Mouse (Mus musculus) olfactory bulb, adult 2 months (tissue): ENCODE results near the gene Lrrd1.
"Not testable (repeated sequence)": the region's sequence is repeated elsewhere in the genome, so short reads cannot be mapped to it uniquely, and the experiment has no call there.

Source experiments
- CTCF ChIP-seq: fragments of 200-500 bp; IDR thresholded peaks from 2 replicates; pipeline ENCODE4 v1.5.1; 2012; ENCODE audit warnings: low read depth, mild to moderate bottlenecking, low read length, moderate library complexity; ENCODE audit not compliant: insufficient read depth
- POLR2A ChIP-seq: fragments of 200-500 bp; IDR thresholded peaks from 2 replicates; pipeline ENCODE4 v1.6.1; 2012; ENCODE audit warnings: mild to moderate bottlenecking, low read depth, low read length, moderate library complexity; ENCODE audit not compliant: insufficient read depth

GRCm38 (mm10) chr5:3798656-3799055 is 46.3 kb upstream of the Lrrd1 start:
- TF ChIP-seq POLR2A, CTCF: not testable (repeated sequence)
